Mouse (Mus musculus) lung, postnatal 14 days (tissue): ENCODE results near the gene Tox4.
"Not testable (repeated sequence)": the region's sequence is repeated elsewhere in the genome, so short reads cannot be mapped to it uniquely, and the experiment has no call there.

Experiments
- DNase-seq: peaks from one replicate; pipeline ENCODE4 v3.0.0; 2021

The Tox4 gene

GRCm38 (mm10) chr14:52278932-52279746 is at the start of gene Tox4, which contains the start of gene Rab2b:
Gene Tox4 (plus strand): TSS chr14:52279146.
Gene Rab2b (minus strand): TSS chr14:52279545.
- peak; percentile 97 for DNase-seq

DNA sequence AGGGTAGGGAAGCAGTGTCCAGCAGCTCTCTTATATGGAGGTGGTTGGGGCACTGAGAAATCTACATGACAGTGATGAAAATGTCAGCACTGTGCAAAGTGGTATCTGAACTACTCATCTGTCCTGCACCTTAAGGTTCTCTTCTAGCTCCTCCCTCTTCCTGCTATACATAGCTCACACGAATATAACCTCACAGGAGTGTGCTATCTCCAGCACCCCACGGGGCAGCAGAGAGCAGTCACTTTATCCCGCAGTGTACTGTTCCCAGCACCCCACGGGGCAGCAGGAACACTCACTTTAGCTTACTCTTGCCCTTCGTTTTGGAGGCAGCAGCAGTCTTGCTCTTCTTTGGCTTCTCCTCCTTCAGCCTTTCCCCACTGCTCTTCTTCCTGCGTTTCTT is 46.7 kb upstream of the Tox4 start:
- no peak for DNase-seq

GRCm38 (mm10) chr14:52235165-52235564 is 43.8 kb upstream of the Tox4 start:
- no peak for DNase-seq

DNA sequence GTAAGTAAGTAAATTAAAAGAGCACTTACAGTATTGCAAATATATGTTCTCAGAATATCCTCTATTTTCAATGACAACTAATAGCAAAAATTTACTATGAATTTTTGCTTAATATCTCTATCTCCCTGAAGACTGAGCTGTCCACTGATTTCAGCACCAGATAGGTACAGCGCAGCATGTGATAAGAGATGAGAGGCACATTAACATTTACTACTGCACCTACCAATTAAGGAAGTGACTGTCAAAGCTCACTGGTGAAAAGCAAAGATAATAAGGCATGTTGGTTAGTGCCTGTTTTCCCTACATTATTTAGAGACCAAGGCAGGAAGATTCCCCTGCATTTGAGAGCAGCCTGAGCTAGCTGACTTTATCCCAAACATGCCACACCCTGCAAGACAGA is 42.7 kb upstream of the Tox4 start:
- DNase-seq, result no peak

GRCm38 (mm10) chr14:52244041-52244689 is 34.8 kb upstream of the Tox4 start:
- DNase-seq, result peak; percentile 100

DNA sequence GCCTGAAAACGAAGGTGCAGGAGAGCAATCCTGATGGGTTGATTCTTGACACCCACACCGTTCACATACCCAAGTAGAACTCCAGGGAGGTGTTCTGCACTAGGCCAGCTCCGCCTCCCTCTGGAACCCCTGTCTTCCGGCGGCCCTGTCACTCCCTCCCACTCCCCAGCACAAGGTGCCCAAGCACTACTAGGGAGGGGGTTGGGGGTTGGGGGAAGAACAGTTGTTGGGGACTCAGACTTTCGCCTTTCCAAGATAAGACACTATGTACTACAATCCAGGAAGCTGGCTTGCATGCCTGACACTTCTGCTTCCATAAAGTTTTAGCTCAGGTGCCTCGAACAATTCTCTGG is 34.3 kb upstream of the Tox4 start:
- no peak for DNase-seq

DNA sequence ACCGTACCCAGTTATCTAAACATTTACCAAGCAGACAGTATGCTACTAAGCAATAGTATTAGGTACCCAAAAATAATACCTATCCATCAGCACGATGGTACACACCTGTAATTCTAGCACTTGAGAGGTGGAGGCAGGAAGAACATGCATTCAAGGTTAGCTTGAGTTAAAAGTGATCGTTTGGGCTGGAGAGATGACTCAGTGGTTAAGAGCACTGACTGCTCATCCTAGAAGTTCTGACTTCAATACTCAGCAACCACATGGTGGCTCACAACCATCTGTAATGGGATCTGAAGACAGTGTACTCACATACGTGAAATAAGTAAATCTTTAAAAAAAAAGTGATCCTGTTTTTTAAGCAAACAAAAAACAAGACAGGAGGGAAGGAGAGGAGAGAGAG is 32.8 kb upstream of the Tox4 start:
- no peak for DNase-seq

DNA sequence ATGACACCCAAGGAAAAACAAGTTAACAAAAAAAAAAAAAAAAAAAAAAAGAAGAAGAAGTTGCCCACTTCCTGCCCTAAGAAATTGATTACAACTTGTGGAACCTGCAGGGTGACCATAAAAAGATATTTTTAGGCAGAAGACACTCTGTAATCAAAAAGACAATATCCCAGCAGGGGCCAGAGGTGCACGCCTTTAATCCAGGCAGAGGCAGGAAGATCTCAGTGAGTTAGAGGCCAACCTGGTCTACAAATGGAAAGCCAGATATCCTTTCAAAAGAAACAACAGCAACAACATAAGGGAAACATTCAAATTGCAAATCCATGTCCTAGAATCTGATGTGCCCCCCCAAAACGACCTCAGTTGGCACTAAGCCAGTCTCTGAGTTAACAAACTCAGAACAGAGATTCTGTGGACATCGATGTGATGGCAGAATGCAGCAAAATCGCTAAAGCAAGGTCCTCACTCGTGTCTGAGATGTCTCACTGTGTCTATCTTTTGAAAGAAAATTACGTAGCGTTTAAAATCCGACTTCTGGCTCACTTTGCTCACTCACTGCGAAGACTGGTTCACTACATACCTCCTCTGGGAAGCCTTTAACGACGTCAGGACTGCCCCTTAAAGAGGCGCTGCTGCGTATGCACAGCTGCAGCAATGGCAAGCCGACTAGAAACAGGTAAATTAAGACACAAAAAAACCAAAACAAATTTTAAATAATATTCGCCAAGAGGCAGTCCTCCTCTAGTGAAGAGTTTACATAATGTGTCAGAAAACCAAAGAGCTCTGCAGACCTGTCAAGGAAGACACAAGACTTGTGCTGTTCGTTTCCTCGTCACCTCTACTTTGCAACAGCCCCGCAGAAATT is 22.4 kb upstream of the Tox4 start:
- peak; percentile 11 for DNase-seq

- peak; percentile 97 for DNase-seq
Observed at GRCm38 (mm10) chr14:52257484-52258213, 21.3 kb upstream of the Tox4 start, which contains the start of gene Chd8. Gene Chd8 (minus strand): TSS chr14:52257780.

DNA sequence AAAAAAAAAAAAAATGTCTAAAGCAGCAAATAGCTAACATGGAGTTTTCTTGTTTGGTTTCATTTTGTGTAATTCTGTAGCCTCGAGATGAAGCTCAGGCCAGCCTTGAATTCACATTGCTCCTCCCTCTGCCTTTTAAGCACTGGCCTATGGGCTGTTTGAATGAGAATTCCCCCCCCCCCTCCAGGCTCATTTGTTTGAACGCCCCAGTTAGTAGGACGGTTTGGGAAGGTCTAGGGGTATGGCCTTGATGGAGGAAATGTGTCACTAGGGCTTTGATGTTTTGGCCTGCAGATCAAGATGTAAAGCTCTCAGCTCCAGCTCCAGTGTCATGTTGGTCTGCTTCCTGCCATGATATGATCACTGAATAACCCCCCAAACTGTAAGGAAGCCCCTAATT is 6.2 kb upstream of the Tox4 start:
- DNase-seq, result no peak

DNA sequence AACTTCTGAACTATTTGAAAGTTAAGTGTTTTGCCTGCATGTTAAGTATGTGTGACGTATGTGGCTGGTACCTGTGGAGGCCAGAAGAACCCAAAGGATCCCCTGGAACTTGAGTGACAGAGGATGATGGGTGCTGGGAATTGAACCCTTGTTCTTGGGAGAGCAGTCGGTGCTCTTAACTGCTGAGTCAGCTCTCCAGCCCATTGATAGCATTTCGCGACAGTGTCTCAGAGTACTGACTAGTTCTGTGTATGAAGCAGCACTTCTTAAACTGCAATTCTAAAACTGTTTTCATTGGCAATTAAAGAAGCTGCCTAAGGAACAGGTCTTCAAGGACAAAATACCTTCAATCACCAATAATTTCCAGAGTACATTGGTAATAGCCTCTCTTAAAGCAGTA is 1.7 kb upstream of the Tox4 start:
- DNase-seq, result no peak

DNA sequence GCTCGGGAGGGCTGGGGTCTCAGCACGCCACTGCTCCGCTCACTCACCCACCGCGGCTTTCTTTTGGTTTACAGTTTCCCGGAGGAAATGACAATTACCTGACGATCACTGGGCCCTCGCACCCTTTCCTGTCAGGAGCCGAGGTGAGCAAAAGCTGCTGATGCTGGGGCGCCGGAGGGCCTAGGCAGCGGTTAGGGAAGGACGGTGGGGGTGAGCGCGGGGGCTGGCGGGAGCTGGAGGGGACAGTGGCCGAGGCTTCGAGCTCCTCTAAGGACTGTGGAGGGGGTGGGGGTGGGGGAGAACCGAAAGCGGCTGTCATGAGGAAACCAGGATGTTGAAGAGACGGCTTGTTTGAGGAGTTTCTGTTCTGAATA is 788 bp downstream of the Tox4 start:
- no peak for DNase-seq

- DNase-seq, result no peak
Observed at GRCm38 (mm10) chr14:52283629-52284028, 4.7 kb downstream of the Tox4 start.

- DNase-seq, result no peak
Observed at GRCm38 (mm10) chr14:52284191-52284590, 5.2 kb downstream of the Tox4 start.

- no peak for DNase-seq
Observed at GRCm38 (mm10) chr14:52295558-52296264, 16.8 kb downstream of the Tox4 start.

- DNase-seq, result not testable (repeated sequence)
Observed at GRCm38 (mm10) chr14:52303517-52303916, 24.6 kb downstream of the Tox4 start.

DNA sequence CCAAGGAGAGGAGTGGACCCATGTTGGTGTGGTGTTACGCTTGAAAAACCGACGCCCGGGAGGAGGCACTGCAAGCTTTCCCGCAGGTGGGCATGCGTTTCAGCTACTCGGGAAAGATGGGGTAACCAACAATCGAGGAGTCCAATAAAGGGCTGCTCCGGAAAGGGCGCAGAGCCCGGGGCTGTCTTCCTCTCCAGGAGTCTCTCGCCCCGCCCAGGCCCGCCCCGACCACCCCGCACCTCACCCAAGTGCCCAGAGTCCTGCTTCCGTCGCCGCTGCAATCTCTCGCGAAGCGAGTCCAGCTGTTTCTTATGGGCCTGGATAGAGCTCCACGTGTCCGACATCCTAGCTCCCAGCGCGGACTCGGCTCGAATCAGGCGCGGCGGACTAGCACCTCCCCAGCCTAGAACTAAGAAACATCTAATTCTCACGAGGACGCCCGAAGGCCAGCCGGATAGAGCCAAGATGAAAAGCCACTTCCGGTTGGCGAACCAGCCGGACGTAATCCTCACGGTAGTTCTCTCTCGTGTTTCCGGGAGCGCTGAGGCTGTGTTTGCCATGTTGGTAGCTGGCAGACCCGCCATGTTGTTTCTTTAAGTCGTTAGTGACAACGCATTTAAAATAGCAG is 25.8 kb downstream of the Tox4 start, which contains the start of gene Mettl3:
Gene Mettl3 (minus strand): TSS at position 485 of the 628 bp plus-strand sequence.
- DNase-seq, result peak; percentile 93

DNA sequence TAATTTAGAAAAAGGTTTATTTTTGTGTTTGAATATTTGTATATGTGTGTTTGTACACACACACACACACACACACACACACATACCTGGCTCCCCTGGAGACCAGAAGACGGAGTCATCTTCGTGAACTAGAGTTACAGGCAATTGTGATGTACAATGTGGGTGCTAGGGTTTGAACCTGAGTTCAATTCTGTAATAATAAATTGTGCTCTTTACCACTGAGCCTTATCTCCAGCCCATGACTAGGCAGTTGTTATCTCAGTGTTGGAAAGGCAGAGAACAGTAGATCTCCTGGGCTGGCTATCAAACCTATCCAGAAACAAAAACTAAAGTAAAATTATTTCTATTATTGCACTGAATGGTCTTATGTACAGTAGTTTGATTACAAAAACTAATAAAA is 27.2 kb downstream of the Tox4 start:
- DNase-seq, result no peak

DNA sequence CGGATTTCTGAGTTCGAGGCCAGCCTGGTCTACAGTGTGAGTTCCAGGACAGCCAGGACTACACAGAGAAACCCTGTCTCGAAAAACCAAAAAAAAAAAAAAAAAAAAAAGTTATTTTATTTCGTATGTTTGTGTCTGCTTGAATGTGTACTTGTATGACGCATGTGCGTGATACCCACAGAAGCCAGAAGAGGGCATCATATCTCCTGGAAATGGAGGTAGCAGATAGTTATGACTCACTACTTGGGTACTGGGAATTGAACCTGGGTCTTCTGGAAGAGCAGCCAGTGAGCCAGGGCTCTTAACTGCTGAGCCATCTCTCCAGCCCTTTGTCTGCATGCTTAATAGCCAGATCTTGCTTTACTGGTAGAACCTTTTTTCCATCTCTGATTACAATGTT is 31.4 kb downstream of the Tox4 start:
- DNase-seq, result not testable (repeated sequence)

- no peak for DNase-seq
Observed at GRCm38 (mm10) chr14:52310906-52311305, 32.0 kb downstream of the Tox4 start.
